Mouse (Mus musculus): ENCODE data around the gene Cacna1c.

DNA sequence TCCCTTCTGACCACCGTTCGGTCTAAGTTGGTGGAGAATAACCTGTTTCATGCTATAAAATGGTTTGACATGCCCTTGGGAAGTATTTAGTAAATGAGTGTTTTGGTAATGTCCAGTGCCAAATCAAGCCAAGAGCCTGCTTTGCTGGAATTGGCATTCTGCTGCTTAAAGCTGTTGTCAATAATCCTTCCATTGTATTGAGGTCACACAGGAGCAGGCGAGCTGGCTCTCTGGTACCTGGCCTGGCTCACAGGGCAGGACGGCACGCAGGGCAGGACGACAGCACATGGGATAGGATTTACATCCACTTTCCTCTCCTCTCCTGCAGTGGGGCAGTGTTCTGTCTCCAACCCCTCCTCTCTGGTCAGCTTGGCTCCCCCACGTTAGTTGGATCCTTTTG is 156.4 kb downstream of the Cacna1c start:
- TF ChIP-seq CTCF (IDR thresholded peaks at IDR 0.05; ENCODE audit: low read depth) (no peak), EP300 (optimal IDR thresholded peaks at IDR 0.05) (no peak)
